Mouse (Mus musculus): Measurements from ENCODE around the gene Ankrd66. TPM values are rescaled to one million over a fixed set of nuclear protein-coding genes. Genes with fewer than 3 reads are reported as not detected.
"Not testable (repeated sequence)": the region's sequence is repeated elsewhere in the genome, so short reads cannot be mapped to it uniquely, and the experiment has no call there.

Gene Ankrd66
- polyA plus RNA-seq, 1 experiment, result 0.59 TPM

- no peak for DNase-seq
- WGBS, result 61% methylated on average over 4 of the region's 4 CpGs
- H3K27me3 ChIP-seq (ENCODE audit: control insufficient read depth, insufficient read depth, low read length), result no peaks in the 10 kb centered on the region
- H3K4me3 ChIP-seq (replicated peaks; ENCODE audit: insufficient read depth, low read depth, low read length), result no peak overlapping the region
- no peaks in the 10 kb centered on the region; the same call in 1 of the 2 replicates for H3K4me1 ChIP-seq (ENCODE audit: control insufficient read depth, insufficient read depth, low read length)
- TF ChIP-seq POLR2A (IDR thresholded peaks at IDR 0.05; ENCODE audit: borderline replicate concordance, insufficient read depth, low read length), result no peak
- no peak for TF ChIP-seq CTCF (IDR thresholded peaks at IDR 0.05; ENCODE audit: borderline replicate concordance, insufficient read depth, low read depth, low read length)
- no peak overlapping the region for H3K27ac ChIP-seq (ENCODE audit: insufficient read depth, low read length)
These were observed 13.7 kb upstream of the Ankrd66 start for GRCm38 (mm10) chr17:43557104-43557503.

- 83% methylated on average over 12 of the region's 12 CpGs for WGBS
- no peaks in the 10 kb centered on the region; the same call in 1 of the 2 replicates for H3K4me1 ChIP-seq (ENCODE audit: control insufficient read depth, insufficient read depth, low read length)
- no peak overlapping the region for H3K27ac ChIP-seq (ENCODE audit: insufficient read depth, low read length)
- no peak for DNase-seq
- no peak overlapping the region for H3K4me3 ChIP-seq (replicated peaks; ENCODE audit: insufficient read depth, low read depth, low read length)
- H3K27me3 ChIP-seq (ENCODE audit: control insufficient read depth, insufficient read depth, low read length), result no peaks in the 10 kb centered on the region
- TF ChIP-seq POLR2A (IDR thresholded peaks at IDR 0.05; ENCODE audit: borderline replicate concordance, insufficient read depth, low read length) (no peak), CTCF (IDR thresholded peaks at IDR 0.05; ENCODE audit: borderline replicate concordance, insufficient read depth, low read depth, low read length) (no peak)
These were observed 11.3 kb upstream of the Ankrd66 start for GRCm38 (mm10) chr17:43554516-43555403.

GRCm38 (mm10) chr17:43551122-43551630 is 7.7 kb upstream of the Ankrd66 start:
- 27% methylated on average over 3 of the region's 3 CpGs for WGBS
- Histone ChIP-seq H3K4me1 (ENCODE audit: control insufficient read depth, insufficient read depth, low read length) (no peaks in the 10 kb centered on the region), H3K27me3 (ENCODE audit: control insufficient read depth, insufficient read depth, low read length) (no peaks in the 10 kb centered on the region), H3K27ac (ENCODE audit: insufficient read depth, low read length) (no peak overlapping the region), H3K4me3 (replicated peaks; ENCODE audit: insufficient read depth, low read depth, low read length) (no peak overlapping the region)
- no peak for DNase-seq
- no peak for TF ChIP-seq CTCF (IDR thresholded peaks at IDR 0.05; ENCODE audit: borderline replicate concordance, insufficient read depth, low read depth, low read length)
- TF ChIP-seq POLR2A (IDR thresholded peaks at IDR 0.05; ENCODE audit: borderline replicate concordance, insufficient read depth, low read length), result no peak

- H3K4me3 ChIP-seq (replicated peaks; ENCODE audit: insufficient read depth, low read depth, low read length), result no peak overlapping the region
- 79% methylated on average over 4 of the region's 4 CpGs for WGBS
- no peaks in the 10 kb centered on the region for H3K27me3 ChIP-seq (ENCODE audit: control insufficient read depth, insufficient read depth, low read length)
- no peak for TF ChIP-seq CTCF (IDR thresholded peaks at IDR 0.05; ENCODE audit: borderline replicate concordance, insufficient read depth, low read depth, low read length)
- no peaks in the 10 kb centered on the region for H3K4me1 ChIP-seq (ENCODE audit: control insufficient read depth, insufficient read depth, low read length)
- H3K27ac ChIP-seq (ENCODE audit: insufficient read depth, low read length), result no peak overlapping the region
- no peak for DNase-seq
These were observed 601 bp upstream of the Ankrd66 start for GRCm38 (mm10) chr17:43544040-43544439.

- WGBS, result 93% methylated on average over 3 of the region's 3 CpGs
- no peak overlapping the region for H3K27ac ChIP-seq (ENCODE audit: insufficient read depth, low read length)
- H3K4me3 ChIP-seq (replicated peaks; ENCODE audit: insufficient read depth, low read depth, low read length), result no peak overlapping the region
- no peaks in the 10 kb centered on the region for H3K27me3 ChIP-seq (ENCODE audit: control insufficient read depth, insufficient read depth, low read length)
- H3K4me1 ChIP-seq (ENCODE audit: control insufficient read depth, insufficient read depth, low read length), result no peaks in the 10 kb centered on the region
- no peak for DNase-seq
- no peak for TF ChIP-seq POLR2A (IDR thresholded peaks at IDR 0.05; ENCODE audit: borderline replicate concordance, insufficient read depth, low read length)
These were observed 4.7 kb downstream of the Ankrd66 start for GRCm38 (mm10) chr17:43538767-43539166.

GRCm38 (mm10) chr17:43536841-43537240 is 6.6 kb downstream of the Ankrd66 start:
- not testable (repeated sequence) for H3K27me3 ChIP-seq (ENCODE audit: control insufficient read depth, insufficient read depth, low read length); DNase-seq; H3K27ac ChIP-seq (ENCODE audit: insufficient read depth, low read length); H3K4me3 ChIP-seq (replicated peaks; ENCODE audit: insufficient read depth, low read depth, low read length); H3K4me1 ChIP-seq (ENCODE audit: control insufficient read depth, insufficient read depth, low read length)
- 92% methylated on average over 6 of the region's 6 CpGs for whole genome bisulfite sequencing

- no peaks in the 10 kb centered on the region for H3K27me3 ChIP-seq (ENCODE audit: control insufficient read depth, insufficient read depth, low read length)
- WGBS, result 13% methylated on average over 23 of the region's 23 CpGs
- peak; percentile 16 to 36 for DNase-seq
- no peak overlapping the region for H3K4me3 ChIP-seq (replicated peaks; ENCODE audit: insufficient read depth, low read depth, low read length)
- TF ChIP-seq CTCF (IDR thresholded peaks at IDR 0.05; ENCODE audit: borderline replicate concordance, insufficient read depth, low read depth, low read length) (no peak), POLR2A (IDR thresholded peaks at IDR 0.05; ENCODE audit: borderline replicate concordance, insufficient read depth, low read length) (no peak)
- H3K27ac ChIP-seq (ENCODE audit: insufficient read depth, low read length), result peak overlapping the region; percentile 41; the same call in 1 of the 2 replicates
- no peaks in the 10 kb centered on the region for H3K4me1 ChIP-seq (ENCODE audit: control insufficient read depth, insufficient read depth, low read length)
These were observed 8.8 kb downstream of the Ankrd66 start for GRCm38 (mm10) chr17:43534362-43535222.
